ENCODE assay signal across 10 mouse cellular contexts in the genomic region with DNA sequence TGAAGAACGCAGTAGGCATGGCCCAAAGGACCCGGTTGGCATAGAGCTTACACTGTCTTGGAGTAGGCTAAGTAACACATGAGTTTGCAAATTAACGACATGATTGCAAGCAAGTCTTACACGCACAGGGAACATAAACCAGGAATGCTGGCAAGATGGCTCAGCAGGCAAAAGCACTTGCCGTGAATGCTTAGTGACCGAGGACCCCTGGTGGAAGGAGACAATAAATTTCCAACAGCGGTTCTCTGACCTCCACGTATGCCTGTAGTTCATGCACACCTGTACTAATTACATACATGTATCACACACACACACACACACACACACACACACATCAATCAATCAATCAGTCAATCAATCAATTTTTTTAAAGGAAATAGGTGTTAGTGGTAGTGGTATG. TPM values are rescaled to one million over a fixed set of nuclear protein-coding genes. Genes with fewer than 3 reads are reported as not detected.
A peak's percentile ranks its signal among the peaks of the same experiment; 100 is the strongest.
DNase-seq lines count a peak whose midpoint lies in the region; ATAC-seq lines count a peak whose summit lies in the region.
"Had no signal": no experiment of that assay in that cellular context is flagged by ENCODE, and none has a peak within 500 bp of the region (broad histone marks: within the 10 kb centered on the region; RNA-seq: fewer than 3 reads in every experiment).

No protein-coding gene starts in this region.

- ATAC-seq in intestine, embryonic 14.5 days (replicated peaks; ENCODE audit: low FRiP score, low TSS enrichment, low read depth): no peak
- ATAC-seq in intestine, embryonic 15.5 days: no peak
- ATAC-seq in embryonic facial prominence, embryonic 11.5 days (replicated peaks; ENCODE audit: insufficient number of reproducible peaks, low FRiP score, low TSS enrichment, low read depth): no peak
- no peak for ATAC-seq in erythroblast, adult 5-6 weeks (replicated peaks; ENCODE audit: low FRiP score, poor library complexity, severe bottlenecking)

- no peak overlapping the region for H3K4me2 ChIP-seq in intestine, embryonic 14.5 days (ENCODE audit: low read length)
- no peak overlapping the region for H3K4me2 ChIP-seq in intestine, embryonic 15.5 days (replicated peaks)
- H3K4me2 ChIP-seq in embryonic facial prominence, embryonic 11.5 days (ENCODE audit: low read depth, low read length): no peak overlapping the region

- peak; percentile 52 for DNase-seq in intestine, embryonic 14.5 days (ENCODE audit: low spot score)
- DNase-seq in thymus, postnatal 25 days: peak; percentile 2
- no peak for DNase-seq in thymus, postnatal 36 days
- DNase-seq in embryonic facial prominence, embryonic 11.5 days (ENCODE audit: low spot score): peak; percentile 50
- no peak for DNase-seq in testis, postnatal 10 days (ENCODE audit: low spot score)
- DNase-seq in urinary bladder, postnatal 10 days (ENCODE audit: low spot score): no peak
- DNase-seq: gastrocnemius, postnatal 36 days; layer of hippocampus, postnatal 36 days had no signal

- WGBS in intestine, embryonic 14.5 days: 41% methylated on average over 8 of the region's 8 CpGs
- 43% methylated on average over 8 of the region's 8 CpGs for WGBS in intestine, embryonic 15.5 days
- 54% methylated on average over 8 of the region's 8 CpGs for WGBS in embryonic facial prominence, embryonic 11.5 days

- no peak overlapping the region for H3K27ac ChIP-seq in intestine, embryonic 14.5 days (ENCODE audit: low read depth)
- H3K27ac ChIP-seq in intestine, embryonic 15.5 days: no peak overlapping the region
- H3K27ac ChIP-seq in embryonic facial prominence, embryonic 11.5 days (replicated peaks; ENCODE audit: low read depth, low read length): no peak overlapping the region

- no peaks in the 10 kb centered on the region for H3K27me3 ChIP-seq in intestine, embryonic 14.5 days (replicated peaks; ENCODE audit: control insufficient read depth, insufficient read depth, low read length)
- no peaks in the 10 kb centered on the region for H3K27me3 ChIP-seq in intestine, embryonic 15.5 days (replicated peaks)
- no peaks in the 10 kb centered on the region for H3K27me3 ChIP-seq in embryonic facial prominence, embryonic 11.5 days (ENCODE audit: control insufficient read depth, insufficient read depth, low read length)

- H3K4me1 ChIP-seq in intestine, embryonic 14.5 days (replicated peaks; ENCODE audit: control insufficient read depth, insufficient read depth, low read length): no peaks in the 10 kb centered on the region
- no peaks in the 10 kb centered on the region for H3K4me1 ChIP-seq in intestine, embryonic 15.5 days (replicated peaks)
- no peaks in the 10 kb centered on the region for H3K4me1 ChIP-seq in embryonic facial prominence, embryonic 11.5 days (ENCODE audit: control insufficient read depth, insufficient read depth, low read length)

- H3K9me3 ChIP-seq in intestine, embryonic 14.5 days (ENCODE audit: control insufficient read depth, low read length): no peaks in the 10 kb centered on the region
- H3K9me3 ChIP-seq in intestine, embryonic 15.5 days: no peaks in the 10 kb centered on the region
- H3K9me3 ChIP-seq in embryonic facial prominence, embryonic 11.5 days (replicated peaks; ENCODE audit: control insufficient read depth, low read length): no peaks in the 10 kb centered on the region

- no peak overlapping the region for H3K9ac ChIP-seq in intestine, embryonic 14.5 days (ENCODE audit: low read length)
- no peak overlapping the region for H3K9ac ChIP-seq in intestine, embryonic 15.5 days
- no peak overlapping the region for H3K9ac ChIP-seq in embryonic facial prominence, embryonic 11.5 days (replicated peaks; ENCODE audit: low read length)

- H3K4me3 ChIP-seq in intestine, embryonic 14.5 days (ENCODE audit: low read depth, low read length): no peak overlapping the region
- no peak overlapping the region for H3K4me3 ChIP-seq in intestine, embryonic 15.5 days (replicated peaks)
- no peak overlapping the region for H3K4me3 ChIP-seq in embryonic facial prominence, embryonic 11.5 days (ENCODE audit: low read depth, low read length)

- H3K36me3 ChIP-seq in intestine, embryonic 14.5 days (ENCODE audit: control insufficient read depth, insufficient read depth, low read length): no peaks in the 10 kb centered on the region
- no peaks in the 10 kb centered on the region for H3K36me3 ChIP-seq in intestine, embryonic 15.5 days
- no peaks in the 10 kb centered on the region for H3K36me3 ChIP-seq in embryonic facial prominence, embryonic 11.5 days (replicated peaks; ENCODE audit: control insufficient read depth, insufficient read depth, low read depth, low read length)

RNA-seq across cellular contexts. Expression of gene Alg11, which starts 31.0 kb away (rescaled TPM):
- 30.2 and 30.6 TPM in 2 replicates for polyA plus RNA-seq in intestine, embryonic 14.5 days (2014; fragmentation: Nextera tagmentation; extraction: Ambion mirVana)
- polyA plus RNA-seq in intestine, embryonic 15.5 days (2015; fragmentation: Nextera tagmentation; extraction: Ambion mirVana): 29.6 and 30.6 TPM in 2 replicates
- polyA plus RNA-seq in embryonic facial prominence, embryonic 11.5 days (2014; fragmentation: Nextera tagmentation; extraction: Ambion mirVana): 35.4 and 36.6 TPM in 2 replicates
- 6.9 and 7.1 TPM in 2 replicates for total RNA-seq in erythroblast, adult 5-6 weeks (2015; ENCODE audit: low replicate concordance)
- 8.9 and 9.0 TPM in 2 replicates for total RNA-seq in erythroblast, adult 5-6 weeks (2017; ENCODE audit: low replicate concordance)

RNA-seq across cellular contexts. Expression of gene Atp7b, which starts 31.5 kb away (rescaled TPM):
- 3.9 and 4.1 TPM in 2 replicates for polyA plus RNA-seq in intestine, embryonic 14.5 days (2014; fragmentation: Nextera tagmentation; extraction: Ambion mirVana)
- 4.5 and 5.9 TPM in 2 replicates for polyA plus RNA-seq in intestine, embryonic 15.5 days (2015; fragmentation: Nextera tagmentation; extraction: Ambion mirVana)
- 0.90 and 1.4 TPM in 2 replicates for polyA plus RNA-seq in embryonic facial prominence, embryonic 11.5 days (2014; fragmentation: Nextera tagmentation; extraction: Ambion mirVana)
- total RNA-seq in erythroblast, adult 5-6 weeks (2015; ENCODE audit: low replicate concordance): 0.96 and 3.6 TPM in 2 replicates
- total RNA-seq in erythroblast, adult 5-6 weeks (2017; ENCODE audit: low replicate concordance): 4.0 and 4.3 TPM in 2 replicates

RNA-seq across cellular contexts. Expression of gene Nek5, which starts 33.3 kb away (rescaled TPM):
- 0.12 and 0.24 TPM in 2 replicates for polyA plus RNA-seq in intestine, embryonic 14.5 days (2014; fragmentation: Nextera tagmentation; extraction: Ambion mirVana)
- 0.26 and 0.32 TPM in 2 replicates for polyA plus RNA-seq in intestine, embryonic 15.5 days (2015; fragmentation: Nextera tagmentation; extraction: Ambion mirVana)
- 0.28 TPM in 1 of 2 replicates, not detected in the other for polyA plus RNA-seq in embryonic facial prominence, embryonic 11.5 days (2014; fragmentation: Nextera tagmentation; extraction: Ambion mirVana)
- not detected in 2 replicates for total RNA-seq in erythroblast, adult 5-6 weeks (2015; ENCODE audit: low replicate concordance)
- total RNA-seq in erythroblast, adult 5-6 weeks (2017; ENCODE audit: low replicate concordance): 0.68 TPM in 1 of 2 replicates, not detected in the other

Comparison
In these comparisons a context has a peak if more than half of its experiments do, and no peak if none do; other contexts are left out.
1. DNase-seq: peak in intestine, embryonic 14.5 days (single experiment), thymus, postnatal 25 days (single experiment) and embryonic facial prominence, embryonic 11.5 days (single experiment); none in thymus, postnatal 36 days (0 of 2), testis, postnatal 10 days (single experiment) and urinary bladder, postnatal 10 days (single experiment).